Mouse (Mus musculus) adrenal gland, adult 10 weeks (tissue): ENCODE data around the gene Vldlr. TPM values are rescaled to one million over a fixed set of nuclear protein-coding genes. Genes with fewer than 3 reads are reported as not detected.

Source experiments
- polyA plus RNA-seq: library from polyadenylated mRNA; stranded (reverse); fragments of 350-450 nt; fragmentation: Illumina TruSeq; extraction: RNeasy Lipid Tissue Mini Kit (QIAGEN cat#74804); gene quantifications from one replicate; pipeline ENCODE4 v1.2.3, GENCODE M21; 2014; ENCODE audit warnings: low read depth, low replicate concordance

Vldlr gene
- polyA plus RNA-seq = 43.1 TPM

DNA sequence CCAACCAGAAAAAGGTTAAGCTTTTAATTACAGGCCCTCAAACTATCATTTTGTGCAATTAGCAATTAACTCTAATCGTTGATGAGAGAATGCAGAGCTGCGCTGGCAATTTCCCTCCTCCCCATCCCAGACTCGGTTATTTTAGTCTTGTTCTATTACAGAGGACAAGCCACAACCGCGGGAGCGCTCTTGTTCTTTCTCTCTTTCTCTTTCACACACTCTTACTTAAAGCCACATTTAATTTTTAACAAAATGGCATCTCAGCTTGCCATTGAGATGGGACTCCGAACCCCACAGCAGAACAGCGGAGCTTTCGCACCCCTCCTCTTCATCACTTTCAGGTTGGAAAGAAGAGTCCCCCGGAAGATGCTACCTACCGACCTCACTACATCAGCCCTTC, at the start of gene Vldlr:
Vldlr (plus strand) TSS at position 167 of the 400 bp plus-strand sequence.

Other genes starting within 250 kb of the Vldlr start
- gene Kcnv2, start 106.1 kb downstream of the Vldlr start, polyA plus RNA-seq = not detected
- gene Pum3, start 213.3 kb downstream of the Vldlr start, polyA plus RNA-seq = 167 TPM